Mouse (Mus musculus) bone marrow macrophage, adult 2 months (primary cell): ENCODE measurements around the gene Mpnd.

Experiments
- CTCF ChIP-seq: IDR thresholded peaks from 2 replicates; pipeline ENCODE4 v1.5.1; 2012; ENCODE audit warnings: low read depth, mild to moderate bottlenecking, low read length, moderate library complexity
- POLR2A ChIP-seq: IDR thresholded peaks from 2 replicates; pipeline ENCODE4 v1.6.1; 2012; ENCODE audit warnings: mild to moderate bottlenecking, low read depth, low read length, borderline replicate concordance

- TF ChIP-seq CTCF = no peak
- no peak for TF ChIP-seq POLR2A
Observed at GRCm38 (mm10) chr17:55956591-55956990, 48.9 kb upstream of the Mpnd start.
